Mouse (Mus musculus) intestine, embryonic 16.5 days (tissue): ENCODE measurements around the gene 1190005I06Rik. TPM values are rescaled to one million over a fixed set of nuclear protein-coding genes. Genes with fewer than 3 reads are reported as not detected.
"Not testable (repeated sequence)": the region's sequence is repeated elsewhere in the genome, so short reads cannot be mapped to it uniquely, and the experiment has no call there.

Source experiments
- ATAC-seq: fragments of 200-750 bp; cut with Nextera tagmentation; 2 replicates; pipeline ENCODE4 v1.8.0; 2017; ENCODE audit warnings: moderate TSS enrichment, moderate library complexity
- H3K27ac ChIP-seq: fragments of 300-500 bp; sonication (generic); 2 replicates; pipeline ENCODE4 v1.5.1; 2014; ENCODE audit warnings: mild to moderate bottlenecking, low read length
- H3K27me3 ChIP-seq: fragments of 300-500 bp; sonication (generic); replicated peaks from 2 replicates; pipeline ENCODE4 v1.6.1; 2014; ENCODE audit warnings: low read length, control low read depth, mixed read lengths; ENCODE audit not compliant: control insufficient read depth, insufficient read depth
- H3K36me3 ChIP-seq: fragments of 300-500 bp; sonication (generic); 2 replicates; pipeline ENCODE4 v1.6.1; 2014; ENCODE audit warnings: low read length, control low read depth; ENCODE audit not compliant: control insufficient read depth, insufficient read depth
- H3K4me1 ChIP-seq: fragments of 300-500 bp; sonication (generic); 2 replicates; pipeline ENCODE4 v1.6.1; 2014; ENCODE audit warnings: low read length, control low read depth, mixed read lengths; ENCODE audit not compliant: control insufficient read depth, insufficient read depth
- H3K4me2 ChIP-seq: fragments of 300-500 bp; sonication (generic); 2 replicates; pipeline ENCODE4 v1.6.1; 2014; ENCODE audit warnings: low read depth, low read length, control low read depth
- H3K4me3 ChIP-seq: fragments of 300-500 bp; sonication (generic); 2 replicates; pipeline ENCODE4 v1.5.1; 2014; ENCODE audit warnings: mild to moderate bottlenecking, low read length
- H3K9ac ChIP-seq: fragments of 300-500 bp; sonication (generic); 2 replicates; pipeline ENCODE4 v1.6.1; 2014; ENCODE audit warnings: low read depth, low read length
- H3K9me3 ChIP-seq: fragments of 300-500 bp; sonication (generic); 2 replicates; pipeline ENCODE4 v1.6.1; 2016; ENCODE audit warnings: low read length, control low read depth; ENCODE audit not compliant: control insufficient read depth
- WGBS: fragments of 180-500 bp; shearing (Covaris S2); extraction: QIAGEN DNeasy Blood & Tissue Kit; methylation state at CpG from one replicate; pipeline ENCODE4 v1.1.7; 2014; 5-methylcytosine and 5-hydroxymethylcytosine counted together
- polyA plus RNA-seq: library from polyadenylated mRNA; unstranded; fragments of >200 nt; fragmentation: Nextera tagmentation; extraction: Ambion mirVana; gene quantifications from 2 replicates; pipeline ENCODE4 v1.2.1, GENCODE M21; 2015

The 1190005I06Rik gene
- polyA plus RNA-seq, 1 experiment from 2014 or later = 1.9 TPM

DNA sequence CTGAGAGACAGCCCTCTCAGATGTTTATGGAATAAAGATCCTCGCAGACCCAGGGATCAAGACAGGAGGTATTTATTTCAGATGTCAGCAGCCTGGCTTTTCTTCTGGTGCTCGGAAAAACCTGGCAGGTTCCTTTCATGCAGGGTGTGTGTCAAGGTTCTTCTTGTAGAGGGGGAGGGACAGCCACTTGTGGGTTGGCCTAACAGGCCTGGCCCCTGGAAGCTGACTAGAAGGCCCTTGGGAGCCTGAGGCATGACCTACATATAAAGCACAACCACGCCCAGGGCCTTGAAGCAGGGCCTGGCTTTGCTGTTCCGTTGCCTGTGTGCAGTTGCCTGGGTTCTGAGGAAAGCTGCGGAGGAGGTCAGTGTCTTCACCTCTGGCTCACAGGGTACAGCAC is 37.7 kb upstream of the 1190005I06Rik start:
- peak overlapping the region; percentile 4; the same call in 1 of the 2 replicates for H3K4me2 ChIP-seq
- H3K27me3 ChIP-seq = no peaks in the 10 kb centered on the region
- H3K27ac ChIP-seq = peak overlapping the region; percentile 95
- H3K4me1 ChIP-seq = peaks cover 20% of the 10 kb centered on the region
- H3K36me3 ChIP-seq = no peaks in the 10 kb centered on the region
- H3K9ac ChIP-seq = peak overlapping the region; percentile 54
- peak; percentile 78 for ATAC-seq
- WGBS = 45% methylated on average over 5 of the region's 5 CpGs
- no peaks in the 10 kb centered on the region for H3K9me3 ChIP-seq
- H3K4me3 ChIP-seq = no peak overlapping the region

DNA sequence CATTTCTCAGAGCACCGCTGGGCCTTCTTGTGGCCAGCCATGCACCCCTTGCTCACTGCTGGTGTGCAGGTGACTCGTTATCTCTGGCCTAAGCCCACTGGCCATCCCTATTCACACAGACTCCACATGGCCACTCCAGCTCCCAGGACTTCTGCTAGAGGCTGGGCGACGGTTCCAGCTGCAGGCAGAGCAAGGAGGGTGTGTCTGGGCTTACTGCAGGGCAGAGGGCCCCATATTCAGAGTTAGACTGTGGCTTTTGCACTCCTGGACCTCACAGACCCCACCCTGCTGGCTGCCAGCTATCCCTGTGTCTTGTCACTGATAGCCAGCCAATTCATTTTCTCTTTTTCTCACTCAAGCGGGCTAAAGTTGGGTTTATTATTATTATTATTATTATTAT is 36.6 kb upstream of the 1190005I06Rik start:
- H3K36me3 ChIP-seq = no peaks in the 10 kb centered on the region
- no peaks in the 10 kb centered on the region for H3K27me3 ChIP-seq
- WGBS = 53% methylated on average over 5 of the region's 5 CpGs
- H3K4me3 ChIP-seq = no peak overlapping the region
- peak; percentile 69 for ATAC-seq
- peak overlapping the region; percentile 14; the same call in 1 of the 2 replicates for H3K4me2 ChIP-seq
- H3K9ac ChIP-seq = no peak overlapping the region
- H3K9me3 ChIP-seq = no peaks in the 10 kb centered on the region
- H3K27ac ChIP-seq = peak overlapping the region; percentile 95
- peaks cover 20% of the 10 kb centered on the region for H3K4me1 ChIP-seq

DNA sequence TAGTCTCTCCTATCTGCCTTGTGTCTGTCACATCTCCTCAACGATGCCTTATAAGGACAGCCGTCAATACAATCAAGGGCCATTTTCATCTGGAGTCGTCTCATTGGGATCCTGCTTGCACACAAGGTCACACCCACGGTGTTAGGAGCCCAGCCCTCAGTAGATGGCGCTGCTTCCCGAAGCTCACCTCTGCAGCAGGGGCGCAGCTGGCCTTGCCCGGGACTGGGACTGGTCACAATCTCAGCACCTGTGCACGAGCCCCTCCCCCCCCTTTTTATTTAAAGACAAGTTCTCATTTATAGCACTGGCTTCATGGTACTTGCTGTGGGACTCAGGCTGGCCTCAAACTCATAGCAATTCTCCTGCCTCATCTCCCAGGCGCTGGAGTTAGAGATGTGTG is 36.2 kb upstream of the 1190005I06Rik start:
- Histone ChIP-seq H3K36me3 (no peaks in the 10 kb centered on the region), H3K27ac (peak overlapping the region; percentile 95), H3K9me3 (no peaks in the 10 kb centered on the region), H3K4me3 (no peak overlapping the region), H3K9ac (no peak overlapping the region), H3K4me2 (peak overlapping the region; percentile 14; the same call in 1 of the 2 replicates), H3K4me1 (peaks cover 23% of the 10 kb centered on the region), H3K27me3 (no peaks in the 10 kb centered on the region)
- peak; percentile 54 for ATAC-seq
- WGBS = 13% methylated on average over 10 of the region's 10 CpGs

DNA sequence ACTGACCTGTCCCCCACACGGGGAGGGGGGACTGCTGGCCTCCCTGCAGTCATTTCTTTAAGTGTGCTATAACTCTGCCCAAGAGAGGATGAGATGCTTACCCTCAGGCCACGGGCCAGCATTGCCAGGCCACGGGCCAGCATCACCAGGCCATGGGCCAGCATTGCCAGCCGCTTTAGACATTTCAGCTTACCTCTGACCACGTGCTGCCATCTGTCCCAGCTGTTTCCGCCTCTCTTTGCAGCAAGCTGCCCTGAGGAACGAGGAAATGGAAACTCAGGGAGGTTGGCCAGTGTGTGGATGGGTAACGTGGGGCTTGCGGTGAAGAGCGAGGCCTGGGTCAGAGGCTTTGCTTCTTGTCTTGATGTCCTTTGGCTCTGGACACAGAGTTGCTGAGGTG is 33.7 kb upstream of the 1190005I06Rik start:
- Histone ChIP-seq H3K27ac (no peak overlapping the region), H3K4me1 (peaks cover 23% of the 10 kb centered on the region), H3K4me2 (no peak overlapping the region), H3K36me3 (no peaks in the 10 kb centered on the region), H3K27me3 (no peaks in the 10 kb centered on the region), H3K9me3 (no peaks in the 10 kb centered on the region), H3K9ac (no peak overlapping the region), H3K4me3 (no peak overlapping the region)
- 78% methylated on average over 10 of the region's 10 CpGs for WGBS
- ATAC-seq = no peak

DNA sequence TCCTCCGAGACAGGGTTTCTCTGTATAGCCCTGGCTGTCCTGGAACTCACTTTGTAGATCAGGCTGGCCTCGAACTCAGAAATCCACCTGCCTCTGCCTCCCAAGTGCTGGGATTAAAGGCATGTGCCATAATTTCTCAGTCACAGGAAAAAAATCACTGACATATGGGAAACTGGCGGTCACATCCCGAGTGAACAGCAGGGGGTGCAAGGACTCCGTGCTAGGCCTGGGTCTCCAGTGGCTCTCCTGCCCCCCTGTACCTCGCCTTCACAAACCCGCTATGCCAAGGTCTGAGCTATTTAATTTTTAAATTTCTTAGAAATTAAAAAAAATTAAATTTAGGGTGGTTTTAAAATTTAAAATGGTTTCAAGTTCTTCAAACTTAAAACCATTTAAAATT is 33.0 kb upstream of the 1190005I06Rik start:
- not testable (repeated sequence) for H3K36me3 ChIP-seq, H3K9ac ChIP-seq, H3K27me3 ChIP-seq, ATAC-seq, H3K4me2 ChIP-seq, H3K9me3 ChIP-seq, H3K4me3 ChIP-seq
- WGBS = 49% methylated on average over 7 of the region's 7 CpGs
- H3K4me1 ChIP-seq = peaks cover 16% of the 10 kb centered on the region
- peak overlapping the region; percentile 71; the same call in 1 of the 2 replicates for H3K27ac ChIP-seq

DNA sequence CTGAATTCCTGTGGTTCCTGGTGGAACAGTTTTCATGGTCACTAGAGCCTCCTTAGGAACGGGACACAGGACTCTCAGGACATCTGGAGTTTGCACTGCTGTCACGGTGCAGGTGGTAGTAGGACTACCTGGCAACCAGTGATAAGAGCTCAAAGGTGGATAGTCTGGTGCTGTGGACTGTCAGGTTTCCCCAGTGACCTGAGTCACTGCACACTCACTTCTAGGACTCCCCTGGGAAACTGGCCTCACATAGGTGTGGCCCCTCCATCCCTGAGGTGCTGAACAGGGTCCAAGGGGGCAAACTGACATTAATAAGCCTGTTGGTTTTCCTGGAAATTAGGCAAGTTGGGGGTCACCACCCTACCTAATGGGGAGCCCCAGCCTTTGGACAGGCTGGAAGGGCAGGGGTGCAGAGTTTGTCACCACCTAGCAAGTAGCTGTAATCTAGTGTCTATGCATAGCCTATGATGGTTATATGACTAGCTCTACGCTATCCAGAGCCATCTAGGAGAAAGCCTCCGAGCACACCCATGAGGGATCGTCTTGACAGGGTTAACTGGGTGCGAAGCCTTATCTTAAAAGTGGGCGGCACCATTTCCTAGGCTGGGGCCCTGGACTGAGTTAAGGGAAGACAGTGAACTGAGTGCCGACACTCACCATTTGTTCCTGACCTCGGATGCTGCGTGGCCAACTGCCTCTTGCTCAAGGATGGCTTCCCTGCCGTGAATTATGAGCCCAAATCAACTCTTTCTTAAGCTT is 32.4 kb upstream of the 1190005I06Rik start:
- Histone ChIP-seq H3K27ac (peak overlapping the region; percentile 71), H3K36me3 (no peaks in the 10 kb centered on the region), H3K4me2 (peak overlapping the region; percentile 26; the same call in 1 of the 2 replicates), H3K4me1 (peaks cover 11% of the 10 kb centered on the region), H3K9me3 (no peaks in the 10 kb centered on the region), H3K4me3 (no peak overlapping the region), H3K27me3 (no peaks in the 10 kb centered on the region), H3K9ac (no peak overlapping the region)
- 38% methylated on average over 11 of the region's 11 CpGs for WGBS
- ATAC-seq = peak; percentile 84

DNA sequence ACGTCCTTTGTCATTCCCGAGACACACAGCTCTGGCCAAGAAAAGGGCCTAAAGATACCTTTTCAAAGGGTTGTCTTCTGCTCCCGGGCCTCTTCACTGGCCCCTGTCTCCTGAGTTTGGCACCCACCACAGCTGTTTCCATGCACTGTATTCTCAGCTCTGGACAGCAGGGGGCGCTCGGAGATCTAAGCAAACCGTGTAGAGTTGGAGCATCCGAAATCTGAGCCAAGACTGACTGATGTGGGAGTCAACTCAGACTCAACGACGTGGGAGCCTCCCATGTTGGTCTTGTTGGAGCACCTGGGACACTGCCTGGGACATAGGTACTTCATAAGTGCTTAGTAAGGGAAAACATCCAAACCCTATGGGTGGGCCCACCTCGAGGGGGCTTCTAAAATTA is 31.0 kb upstream of the 1190005I06Rik start:
- Histone ChIP-seq H3K4me1 (0 out of 2 replicates have a peak, but pooled peaks cover 6% of the 10 kb centered on the region), H3K4me2 (no peak overlapping the region), H3K4me3 (no peak overlapping the region), H3K36me3 (peaks cover 7% of the 10 kb centered on the region), H3K9ac (no peak overlapping the region), H3K9me3 (no peaks in the 10 kb centered on the region), H3K27me3 (no peaks in the 10 kb centered on the region), H3K27ac (no peak overlapping the region)
- ATAC-seq = 0 out of 2 replicates have a peak, but pooled peaks have one; percentile 3
- WGBS = 13% methylated on average over 10 of the region's 10 CpGs

DNA sequence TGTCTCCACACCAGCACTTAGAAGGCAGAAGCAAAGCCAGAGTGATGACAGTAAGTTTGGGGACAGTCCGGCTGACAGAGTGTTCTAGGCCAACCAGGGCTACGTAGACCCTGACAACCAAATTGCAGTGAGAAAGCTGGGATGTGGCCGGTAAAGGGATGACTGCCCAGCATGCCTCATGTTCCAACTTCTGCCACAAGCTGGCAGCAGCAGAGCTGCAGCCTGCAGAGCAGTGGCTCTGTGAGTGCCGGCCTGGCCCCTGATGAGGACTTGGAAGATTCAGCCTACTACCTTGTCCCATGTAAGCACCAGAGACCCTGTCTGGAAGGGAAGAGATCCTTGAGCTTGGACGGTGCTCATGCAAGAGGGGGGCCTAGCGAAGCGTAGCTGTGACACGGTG is 28.3 kb upstream of the 1190005I06Rik start:
- H3K27me3 ChIP-seq = no peaks in the 10 kb centered on the region
- no peak for ATAC-seq
- H3K9me3 ChIP-seq = no peaks in the 10 kb centered on the region
- H3K9ac ChIP-seq = no peak overlapping the region
- H3K4me1 ChIP-seq = peaks cover 9% of the 10 kb centered on the region
- no peak overlapping the region for H3K4me2 ChIP-seq
- H3K27ac ChIP-seq = no peak overlapping the region
- WGBS = 78% methylated on average over 8 of the region's 8 CpGs
- H3K36me3 ChIP-seq = peaks cover 26% of the 10 kb centered on the region
- H3K4me3 ChIP-seq = no peak overlapping the region

DNA sequence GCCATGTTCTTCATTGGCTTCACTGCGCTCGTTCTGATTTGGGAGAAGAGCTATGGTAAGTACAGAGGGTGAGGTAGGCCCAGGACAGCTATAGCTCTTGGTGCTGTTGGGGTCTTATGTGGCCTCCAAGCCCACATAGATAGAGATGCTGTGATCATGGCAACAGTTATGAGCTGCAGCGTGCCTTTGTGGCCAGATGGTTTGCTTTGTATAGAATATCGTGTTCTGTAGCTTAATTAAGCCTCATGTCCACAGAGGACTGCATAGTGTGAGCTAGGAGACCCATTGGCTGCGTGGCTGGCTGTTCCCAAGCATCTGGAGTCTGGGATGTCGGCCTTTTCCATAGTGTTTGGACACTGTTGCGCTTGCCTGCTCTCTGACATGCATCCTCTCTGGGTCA is 25.9 kb upstream of the 1190005I06Rik start:
- Histone ChIP-seq H3K27ac (no peak overlapping the region), H3K4me3 (no peak overlapping the region), H3K9ac (no peak overlapping the region), H3K4me1 (peaks cover 10% of the 10 kb centered on the region), H3K4me2 (no peak overlapping the region), H3K36me3 (peaks cover 33% of the 10 kb centered on the region), H3K27me3 (no peaks in the 10 kb centered on the region), H3K9me3 (no peaks in the 10 kb centered on the region)
- no peak for ATAC-seq
- 95% methylated on average over 7 of the region's 7 CpGs for WGBS
